9 mouse cellular contexts compared by ENCODE assay signal in the genomic region with DNA sequence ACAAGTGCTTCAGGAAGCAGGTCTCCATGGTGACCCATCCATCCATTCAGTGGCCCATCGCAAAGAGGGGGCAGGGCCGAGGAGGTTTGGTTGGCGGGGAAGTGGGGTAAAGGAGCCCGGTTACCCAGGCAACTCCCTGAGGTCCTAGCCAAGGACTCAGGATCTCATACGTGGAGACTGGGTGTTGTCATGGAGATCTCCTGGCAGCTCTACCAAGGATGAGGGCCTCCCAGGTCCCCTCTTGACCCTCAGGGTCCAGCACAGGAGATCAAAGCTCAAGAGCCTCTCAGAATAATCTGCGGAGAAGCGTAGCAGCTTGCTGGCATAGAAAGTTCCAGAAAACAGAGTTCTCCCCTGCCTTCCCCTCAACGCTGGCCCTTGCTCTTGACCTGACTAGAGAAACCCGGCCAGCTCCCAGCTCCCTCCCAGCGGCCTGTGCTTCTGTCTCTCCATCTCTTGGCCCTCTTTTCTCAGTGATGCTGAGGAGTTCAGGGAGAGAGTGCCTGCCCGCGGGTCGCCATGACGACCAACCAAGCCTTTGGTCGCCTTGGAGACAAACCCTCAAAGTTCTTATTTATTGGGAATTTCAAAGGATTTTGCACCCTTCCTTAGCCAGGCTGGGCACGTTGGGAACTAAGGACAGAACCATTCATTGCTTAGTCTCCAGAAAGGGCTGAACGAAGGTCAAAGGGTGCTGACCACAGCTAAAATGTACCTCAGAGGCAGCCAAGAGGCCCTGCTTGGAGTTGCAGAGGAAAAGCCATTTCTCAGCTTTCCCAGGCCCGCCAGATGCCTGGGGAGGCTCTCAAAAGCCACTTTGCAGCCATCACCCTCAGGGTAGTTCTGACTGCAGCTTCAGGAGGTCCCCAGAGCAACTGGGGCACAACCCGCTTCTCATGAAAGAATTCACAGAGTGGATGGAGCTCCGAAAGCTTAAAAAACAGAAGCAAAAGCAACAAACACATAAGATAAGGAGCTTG.
DNase-seq lines count a peak whose midpoint lies in the region; ATAC-seq lines count a peak whose summit lies in the region.
"Had no signal": no experiment of that assay in that cellular context is flagged by ENCODE, and none has a peak within 500 bp of the region (broad histone marks: within the 10 kb centered on the region; RNA-seq: fewer than 3 reads in every experiment).

No protein-coding gene starts in this region.

- peak overlapping the region; percentile 67 for H3K27ac ChIP-seq in embryonic facial prominence, embryonic 10.5 days (replicated peaks)
- H3K27ac ChIP-seq in hindbrain, embryonic 11.5 days (ENCODE audit: low read depth, low read length): peak overlapping the region; percentile 87
- no peak overlapping the region for H3K27ac ChIP-seq in heart, embryonic 10.5 days

- H3K9ac ChIP-seq in hindbrain, embryonic 11.5 days (ENCODE audit: low read depth, low read length): no peak overlapping the region
- H3K9ac ChIP-seq: lung, embryonic 14.5 days had no signal

- 33% methylated on average over 20 of the region's 20 CpGs for WGBS in embryonic facial prominence, embryonic 10.5 days
- 22% methylated on average over 20 of the region's 20 CpGs for WGBS in hindbrain, embryonic 11.5 days
- WGBS in heart, embryonic 10.5 days: 49% methylated on average over 20 of the region's 20 CpGs

- H3K36me3 ChIP-seq in embryonic facial prominence, embryonic 10.5 days (replicated peaks): no peaks in the 10 kb centered on the region
- H3K36me3 ChIP-seq in hindbrain, embryonic 11.5 days (ENCODE audit: control insufficient read depth, insufficient read depth, low read length): no peaks in the 10 kb centered on the region
- H3K36me3 ChIP-seq in heart, embryonic 10.5 days: no peaks in the 10 kb centered on the region

- peak; percentile 89 for ATAC-seq in hindbrain, embryonic 11.5 days (ENCODE audit: low FRiP score)
- no peak for ATAC-seq in activated CD4-positive, CD25-positive, alpha-beta regulatory T cell, adult 4 months
- no peak for ATAC-seq in monocyte, adult 5-6 weeks (replicated peaks; ENCODE audit: insufficient number of reproducible peaks, low FRiP score, low TSS enrichment, poor library complexity, severe bottlenecking)

- H3K4me2 ChIP-seq in hindbrain, embryonic 11.5 days (replicated peaks; ENCODE audit: low read depth, low read length): no peak overlapping the region
- H3K4me2 ChIP-seq: lung, embryonic 14.5 days had no signal

- 0 out of 2 replicates have a peak, but pooled peaks cover 14% of the 10 kb centered on the region for H3K9me3 ChIP-seq in embryonic facial prominence, embryonic 10.5 days
- no peaks in the 10 kb centered on the region for H3K9me3 ChIP-seq in hindbrain, embryonic 11.5 days (ENCODE audit: control insufficient read depth, low read length)
- no peaks in the 10 kb centered on the region for H3K9me3 ChIP-seq in heart, embryonic 10.5 days

- 0 out of 2 replicates have a peak, but pooled peaks cover 9% of the 10 kb centered on the region for H3K27me3 ChIP-seq in embryonic facial prominence, embryonic 10.5 days (replicated peaks; ENCODE audit: low read depth, poor library complexity, severe bottlenecking)
- no peaks in the 10 kb centered on the region for H3K27me3 ChIP-seq in hindbrain, embryonic 11.5 days (ENCODE audit: control insufficient read depth, insufficient read depth, low read length)
- H3K27me3 ChIP-seq in heart, embryonic 10.5 days (ENCODE audit: insufficient read depth, poor library complexity, severe bottlenecking): peaks cover 12% of the 10 kb centered on the region; the same call in 1 of the 2 replicates

- DNase-seq in embryonic facial prominence, embryonic 10.5 days (ENCODE audit: low spot score): peak; percentile 64
- peak; percentile 82 for DNase-seq in hindbrain, embryonic 11.5 days (ENCODE audit: low spot score)
- peak; percentile 86 for DNase-seq in left cerebral cortex, postnatal 10 days (ENCODE audit: extremely low spot score in 1 of 2, low spot score in 2 of 2)
- DNase-seq in retina, postnatal 1 day: peak; percentile 67
- DNase-seq in T-cell, adult 2 months (ENCODE audit: low spot score): no peak
- DNase-seq in heart, embryonic 10.5 days (ENCODE audit: low spot score): no peak
- DNase-seq: lung, embryonic 14.5 days had no signal

- H3K4me1 ChIP-seq in embryonic facial prominence, embryonic 10.5 days: peaks cover 36% of the 10 kb centered on the region
- peaks cover 13% of the 10 kb centered on the region; the same call in 1 of the 2 replicates for H3K4me1 ChIP-seq in hindbrain, embryonic 11.5 days (replicated peaks; ENCODE audit: control insufficient read depth, insufficient read depth, low read length)
- no peaks in the 10 kb centered on the region for H3K4me1 ChIP-seq in heart, embryonic 10.5 days

- H3K4me3 ChIP-seq in embryonic facial prominence, embryonic 10.5 days: no peak overlapping the region
- no peak overlapping the region for H3K4me3 ChIP-seq in hindbrain, embryonic 11.5 days (ENCODE audit: low read depth, low read length)
- no peak overlapping the region for H3K4me3 ChIP-seq in heart, embryonic 10.5 days

- intact Hi-C loops in left cerebral cortex, postnatal 10 days (cut with DNase I): loop anchor here (5.0 kb wide), 1 partner anchor 92 kb away; no protein-coding TSS in a partner anchor

Comparison
In these comparisons a context has a peak if more than half of its experiments do, and no peak if none do; other contexts are left out.
1. DNase-seq: peak in embryonic facial prominence, embryonic 10.5 days (single experiment), hindbrain, embryonic 11.5 days (single experiment), left cerebral cortex, postnatal 10 days (2 of 2) and retina, postnatal 1 day (single experiment); none in T-cell, adult 2 months (single experiment) and heart, embryonic 10.5 days (single experiment).